Mouse (Mus musculus) C2C12 (cell line): Measurements from ENCODE around the gene Aspg.

Experiments used
- CEBPB ChIP-seq: IDR thresholded peaks from one replicate; pipeline ENCODE4 v1.6.1; 2011; ENCODE audit warnings: low read depth, mild to moderate bottlenecking, control low read depth, moderate library complexity
- CTCF ChIP-seq: IDR thresholded peaks from one replicate; pipeline ENCODE4 v1.5.1; 2011; ENCODE audit not compliant: control insufficient read depth, insufficient read depth, insufficient read length
- FOSL1 ChIP-seq: IDR thresholded peaks from one replicate; pipeline ENCODE4 v1.8.0; 2011; ENCODE audit warnings: mild to moderate bottlenecking, low read length; ENCODE audit not compliant: poor library complexity, insufficient read depth, severe bottlenecking
- MAX ChIP-seq: IDR thresholded peaks from one replicate; pipeline ENCODE4 v1.6.1; 2011; ENCODE audit warnings: mild to moderate bottlenecking, control low read depth
- MYOD1 ChIP-seq: IDR thresholded peaks from one replicate; pipeline ENCODE4 v1.6.1; 2011; ENCODE audit warnings: low read depth; ENCODE audit not compliant: control insufficient read depth, insufficient read length
- MYOG ChIP-seq: IDR thresholded peaks from one replicate; pipeline ENCODE4 v1.6.1; 2011; ENCODE audit not compliant: control insufficient read depth, insufficient read length; ENCODE audit errors: extremely low read depth
- USF1 ChIP-seq: IDR thresholded peaks from one replicate; pipeline ENCODE4 v1.6.1; 2011; ENCODE audit warnings: low read depth, mild to moderate bottlenecking, control low read depth, moderate library complexity

DNA sequence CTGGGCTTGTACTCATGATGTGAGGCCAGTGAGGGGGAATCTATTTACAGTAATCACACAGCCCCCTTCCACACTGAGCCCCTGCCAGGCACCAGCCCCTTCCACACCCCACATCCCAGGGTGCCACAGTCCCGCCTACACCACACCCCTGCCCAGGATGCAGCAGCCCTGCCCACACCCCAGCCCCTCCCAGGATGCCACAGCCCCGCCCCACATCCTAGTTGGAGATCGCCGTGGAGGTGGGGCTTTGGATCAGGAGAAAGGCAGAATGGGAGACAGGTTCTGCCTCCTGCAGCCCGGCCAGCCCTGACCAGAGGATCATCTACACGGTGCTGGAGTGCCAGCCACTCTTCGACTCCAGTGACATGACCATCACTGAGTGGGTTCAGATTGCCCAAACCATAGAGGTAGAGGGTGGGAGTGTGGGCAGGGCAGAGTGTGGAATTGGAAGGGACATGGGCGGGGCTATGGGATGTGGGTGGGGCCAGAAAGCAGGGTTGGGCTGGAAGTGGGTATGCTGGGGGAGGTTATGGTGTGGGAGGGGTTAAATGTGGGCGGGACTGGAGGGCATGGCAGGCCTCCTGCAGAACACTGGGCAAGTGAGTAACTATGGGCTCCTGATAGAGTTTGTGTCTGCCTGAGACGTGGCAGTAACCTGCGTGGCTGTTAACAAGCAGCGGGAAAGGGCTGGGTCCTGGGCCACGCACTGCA, 6.4 kb downstream of the Aspg start:
- TF ChIP-seq CTCF (no peak), MYOD1 (no peak), MAX (no peak), USF1 (no peak), CEBPB (no peak), FOSL1 (no peak), MYOG (no peak)
